Mouse (Mus musculus) kidney, embryonic 16.5 days (tissue): ENCODE measurements around the gene Ceacam15. TPM values are rescaled to one million over a fixed set of nuclear protein-coding genes. Genes with fewer than 3 reads are reported as not detected.
"Not testable (repeated sequence)": the region's sequence is repeated elsewhere in the genome, so short reads cannot be mapped to it uniquely, and the experiment has no call there.

Experiments
- ATAC-seq: fragments of 200-750 bp; cut with Nextera tagmentation; 2 replicates; pipeline ENCODE4 v1.8.0; 2017; ENCODE audit warnings: moderate TSS enrichment; ENCODE audit not compliant: low FRiP score, low TSS enrichment
- H3K27ac ChIP-seq: fragments of 300-500 bp; sonication (generic); 2 replicates; pipeline ENCODE4 v1.5.1; 2014; ENCODE audit warnings: low read length
- H3K27me3 ChIP-seq: fragments of 300-500 bp; sonication (generic); 2 replicates; pipeline ENCODE4 v1.6.1; 2014; ENCODE audit warnings: low read length, control low read depth, mixed read lengths; ENCODE audit not compliant: insufficient read depth
- H3K36me3 ChIP-seq: fragments of 300-500 bp; sonication (generic); 2 replicates; pipeline ENCODE4 v1.6.1; 2014; ENCODE audit warnings: low read length, control low read depth, mixed read lengths; ENCODE audit not compliant: insufficient read depth
- H3K4me1 ChIP-seq: fragments of 300-500 bp; sonication (generic); 2 replicates; pipeline ENCODE4 v1.6.1; 2014; ENCODE audit warnings: low read length, control low read depth, mixed read lengths; ENCODE audit not compliant: insufficient read depth
- H3K4me2 ChIP-seq: fragments of 300-500 bp; sonication (generic); replicated peaks from 2 replicates; pipeline ENCODE4 v1.6.1; 2014; ENCODE audit warnings: low read depth, low read length
- H3K4me3 ChIP-seq: fragments of 300-500 bp; sonication (generic); 2 replicates; pipeline ENCODE4 v1.5.1; 2014; ENCODE audit warnings: mild to moderate bottlenecking, low read length
- H3K9ac ChIP-seq: fragments of 300-500 bp; sonication (generic); replicated peaks from 2 replicates; pipeline ENCODE4 v1.6.1; 2014; ENCODE audit warnings: low read length
- H3K9me3 ChIP-seq: fragments of 300-500 bp; sonication (generic); 2 replicates; pipeline ENCODE4 v1.6.1; 2016; ENCODE audit warnings: low read length, control low read depth
- WGBS: fragments of 180-500 bp; shearing (Covaris S2); extraction: QIAGEN DNeasy Blood & Tissue Kit; methylation state at CpG from one replicate; pipeline ENCODE4 v1.1.7; 2014; 5-methylcytosine and 5-hydroxymethylcytosine counted together
- polyA plus RNA-seq: library from polyadenylated mRNA; unstranded; fragments of >200 nt; fragmentation: Nextera tagmentation; extraction: Ambion mirVana; gene quantifications from 2 replicates; pipeline ENCODE4 v1.2.1, GENCODE M21; 2015

Gene Ceacam15
- polyA plus RNA-seq, 1 experiment from 2014 or later = not detected

GRCm38 (mm10) chr7:16633913-16634312, 41.6 kb downstream of the Ceacam15 start:
- not testable (repeated sequence) for H3K27me3 ChIP-seq, H3K4me1 ChIP-seq, H3K4me3 ChIP-seq, H3K36me3 ChIP-seq, H3K27ac ChIP-seq, H3K9ac ChIP-seq, H3K4me2 ChIP-seq, H3K9me3 ChIP-seq
- WGBS = 13% methylated on average over 10 of the region's 10 CpGs
- 0 out of 2 replicates have a peak, but pooled peaks have one; percentile 46 for ATAC-seq

GRCm38 (mm10) chr7:16631932-16632331, 43.6 kb downstream of the Ceacam15 start:
- H3K9me3 ChIP-seq = peaks cover 3% of the 10 kb centered on the region; the same call in 1 of the 2 replicates
- ATAC-seq = no peak
- no peaks in the 10 kb centered on the region for H3K36me3 ChIP-seq
- no peak overlapping the region for H3K27ac ChIP-seq
- WGBS = 73% methylated on average over 4 of the region's 4 CpGs
- no peak overlapping the region for H3K9ac ChIP-seq
- H3K4me1 ChIP-seq = no peaks in the 10 kb centered on the region
- no peaks in the 10 kb centered on the region for H3K27me3 ChIP-seq
- H3K4me2 ChIP-seq = no peak overlapping the region
- H3K4me3 ChIP-seq = no peak overlapping the region

GRCm38 (mm10) chr7:16631025-16631424, 44.5 kb downstream of the Ceacam15 start:
- 29% methylated on average over 4 of the region's 4 CpGs for WGBS

GRCm38 (mm10) chr7:16629598-16630296, 45.8 kb downstream of the Ceacam15 start:
- 21% methylated on average over 10 of the region's 10 CpGs for WGBS
- Histone ChIP-seq H3K4me2 (no peak overlapping the region), H3K4me3 (no peak overlapping the region), H3K9ac (no peak overlapping the region), H3K27ac (no peak overlapping the region), H3K9me3 (peaks cover 3% of the 10 kb centered on the region; the same call in 1 of the 2 replicates), H3K36me3 (no peaks in the 10 kb centered on the region), H3K27me3 (no peaks in the 10 kb centered on the region), H3K4me1 (no peaks in the 10 kb centered on the region)
- ATAC-seq = no peak

More at GRCm38 (mm10) chr7:16631025-16631424, 44.5 kb downstream of the Ceacam15 start:
- Histone ChIP-seq H3K4me1 (no peaks in the 10 kb centered on the region), H3K4me3 (no peak overlapping the region), H3K27ac (no peak overlapping the region), H3K9ac (no peak overlapping the region), H3K9me3 (peaks cover 3% of the 10 kb centered on the region; the same call in 1 of the 2 replicates), H3K4me2 (no peak overlapping the region), H3K27me3 (no peaks in the 10 kb centered on the region), H3K36me3 (no peaks in the 10 kb centered on the region)
- ATAC-seq = no peak

- H3K4me3 ChIP-seq = no peak overlapping the region
- peak; percentile 46; the same call in 1 of the 2 replicates for ATAC-seq
- H3K9me3 ChIP-seq = peaks cover 3% of the 10 kb centered on the region; the same call in 1 of the 2 replicates
- H3K4me1 ChIP-seq = no peaks in the 10 kb centered on the region
- WGBS = 30% methylated on average over 12 of the region's 12 CpGs
- H3K9ac ChIP-seq = no peak overlapping the region
- no peak overlapping the region for H3K27ac ChIP-seq
- H3K4me2 ChIP-seq = no peak overlapping the region
- no peaks in the 10 kb centered on the region for H3K36me3 ChIP-seq
- no peaks in the 10 kb centered on the region for H3K27me3 ChIP-seq
Measured at GRCm38 (mm10) chr7:16628096-16628771, 47.3 kb downstream of the Ceacam15 start.

GRCm38 (mm10) chr7:16623687-16624086, 51.8 kb downstream of the Ceacam15 start:
- Histone ChIP-seq H3K27me3 (no peaks in the 10 kb centered on the region), H3K36me3 (no peaks in the 10 kb centered on the region), H3K9me3 (0 out of 2 replicates have a peak, but pooled peaks cover 3% of the 10 kb centered on the region), H3K9ac (no peak overlapping the region), H3K4me2 (no peak overlapping the region), H3K27ac (no peak overlapping the region), H3K4me3 (no peak overlapping the region), H3K4me1 (0 out of 2 replicates have a peak, but pooled peaks cover 2% of the 10 kb centered on the region)
- ATAC-seq = no peak

GRCm38 (mm10) chr7:16623131-16623530, 52.4 kb downstream of the Ceacam15 start:
- H3K27ac ChIP-seq = no peak overlapping the region
- no peak overlapping the region for H3K4me2 ChIP-seq
- no peak overlapping the region for H3K9ac ChIP-seq
- no peak for ATAC-seq
- 0 out of 2 replicates have a peak, but pooled peaks cover 3% of the 10 kb centered on the region for H3K9me3 ChIP-seq
- no peaks in the 10 kb centered on the region for H3K36me3 ChIP-seq
- H3K4me1 ChIP-seq = peaks cover 7% of the 10 kb centered on the region
- WGBS = 34% methylated on average over 4 of the region's 4 CpGs
- H3K27me3 ChIP-seq = no peaks in the 10 kb centered on the region
- H3K4me3 ChIP-seq = no peak overlapping the region

Other genes starting within 250 kb of the Ceacam15 start
- 50.7 and 54.6 TPM in 2 replicates for gene Tmem160, start 222.9 kb downstream of the Ceacam15 start, polyA plus RNA-seq
- 0.41 and 0.42 TPM in 2 replicates for gene Npas1, start 198.0 kb downstream of the Ceacam15 start, polyA plus RNA-seq
- 17.3 and 18.9 TPM in 2 replicates for gene Arhgap35, start 60.7 kb downstream of the Ceacam15 start, polyA plus RNA-seq
- gene Ceacam9, start 46.2 kb upstream of the Ceacam15 start, polyA plus RNA-seq = not detected in 2 replicates
- 269 and 282 TPM in 2 replicates for gene Ap2s1, start 62.7 kb upstream of the Ceacam15 start, polyA plus RNA-seq
- gene Slc1a5, start 105.6 kb upstream of the Ceacam15 start, polyA plus RNA-seq = 49.2 and 51.0 TPM in 2 replicates
- 98.4 and 111 TPM in 2 replicates for gene Strn4, start 140.2 kb upstream of the Ceacam15 start, polyA plus RNA-seq
- gene Fkrp, start 141.0 kb upstream of the Ceacam15 start, polyA plus RNA-seq = 36.3 and 36.6 TPM in 2 replicates
- 16.2 and 17.8 TPM in 2 replicates for gene Prkd2, start 167.2 kb upstream of the Ceacam15 start, polyA plus RNA-seq
- 2.0 and 2.1 TPM in 2 replicates for gene Dact3, start 199.6 kb upstream of the Ceacam15 start, polyA plus RNA-seq
- 7.7 and 10.5 TPM in 2 replicates for gene Gng8, start 216.1 kb upstream of the Ceacam15 start, polyA plus RNA-seq
- gene Ptgir, start 230.8 kb upstream of the Ceacam15 start, polyA plus RNA-seq = 1.9 and 2.6 TPM in 2 replicates
- 145 and 154 TPM in 2 replicates for gene Calm3, start 248.4 kb upstream of the Ceacam15 start, polyA plus RNA-seq